Mouse (Mus musculus) spleen, postnatal 10 days (tissue): Measurements from ENCODE around the gene Hs3st5.
"Not testable (repeated sequence)": the region's sequence is repeated elsewhere in the genome, so short reads cannot be mapped to it uniquely, and the experiment has no call there.

ENCODE experiments used
- DNase-seq, 2 experiments: peaks; one replicate each; pipeline ENCODE4 v3.0.0; 2021 to 2022; ENCODE audit warnings: low spot score in 2 of 2

Gene Hs3st5

DNA sequence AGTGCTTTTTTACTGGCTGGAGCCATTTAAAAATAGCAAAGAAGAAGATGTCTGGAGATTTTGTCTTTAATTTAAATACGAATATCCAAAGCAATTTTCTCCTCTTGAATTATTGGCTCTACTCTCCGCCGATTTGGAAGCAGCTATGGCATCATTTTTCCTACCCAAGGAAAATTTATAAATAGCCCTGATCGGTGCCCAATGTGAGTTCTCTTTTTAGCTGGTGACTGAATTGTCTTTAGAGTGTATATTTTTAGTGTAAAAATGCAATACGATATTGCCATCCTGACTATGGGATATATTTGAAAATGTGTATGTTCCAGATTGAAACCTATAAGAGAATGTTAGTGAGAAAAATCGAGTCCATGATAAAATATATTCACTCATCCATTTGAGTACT, 51.1 kb downstream of the Hs3st5 start:
- no peak for DNase-seq

DNA sequence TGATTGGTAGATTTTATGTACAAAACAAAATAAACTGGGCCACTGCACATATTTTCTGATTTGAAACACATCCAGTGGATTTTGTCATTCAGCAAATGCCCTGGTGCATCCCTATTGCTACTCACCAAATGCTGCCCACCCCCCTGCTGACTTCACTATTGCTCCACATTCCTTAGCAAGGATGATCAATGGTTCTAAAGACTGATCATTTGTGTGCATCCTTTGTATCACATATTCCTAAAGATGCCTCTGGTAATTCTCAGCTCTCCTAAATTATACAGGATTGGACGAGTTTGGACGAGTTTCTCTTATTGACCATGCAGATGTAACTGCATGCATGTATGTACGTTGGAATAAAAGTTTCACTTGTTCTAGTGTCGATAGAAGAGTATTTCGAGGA, 52.1 kb downstream of the Hs3st5 start:
- DNase-seq, result no peak

DNA sequence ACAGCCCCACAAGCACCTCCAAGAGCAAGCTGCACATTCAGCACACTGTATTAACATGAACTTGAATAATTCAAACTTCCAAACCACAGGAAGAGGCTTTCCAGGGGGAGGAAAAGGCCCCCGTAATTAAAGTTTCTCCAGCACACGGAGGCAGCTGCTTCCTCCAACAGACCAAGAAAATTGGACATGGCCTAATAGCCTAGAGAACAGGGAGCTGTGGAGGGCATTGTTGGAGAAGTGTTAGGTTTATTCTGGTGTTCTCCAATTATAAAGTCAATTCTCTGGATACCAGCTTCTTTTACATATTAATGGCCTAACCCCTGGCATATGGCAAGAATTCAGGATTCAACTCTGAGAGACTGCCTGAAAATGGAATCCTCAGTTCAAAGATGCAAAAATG, 60.6 kb downstream of the Hs3st5 start:
- no peak for DNase-seq

DNA sequence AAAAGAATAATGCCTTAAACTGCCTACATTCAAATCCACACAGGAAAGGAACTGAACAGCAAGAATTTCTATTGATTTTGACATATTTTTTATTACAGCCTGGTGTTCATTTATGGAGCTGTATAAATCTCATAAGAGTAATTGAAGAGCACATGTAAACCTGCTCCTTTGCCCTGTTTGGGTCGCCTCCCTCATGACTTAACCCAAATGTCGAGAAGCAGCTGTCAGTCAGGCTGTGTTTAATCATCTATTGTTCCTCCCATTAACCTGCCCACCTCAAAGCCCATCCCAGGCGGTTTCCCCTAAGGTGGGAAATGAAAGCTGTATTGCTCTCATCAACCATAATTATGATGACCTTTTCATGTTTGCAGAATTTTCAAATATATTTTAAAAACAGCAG, 65.9 kb downstream of the Hs3st5 start:
- no peak for DNase-seq

DNA sequence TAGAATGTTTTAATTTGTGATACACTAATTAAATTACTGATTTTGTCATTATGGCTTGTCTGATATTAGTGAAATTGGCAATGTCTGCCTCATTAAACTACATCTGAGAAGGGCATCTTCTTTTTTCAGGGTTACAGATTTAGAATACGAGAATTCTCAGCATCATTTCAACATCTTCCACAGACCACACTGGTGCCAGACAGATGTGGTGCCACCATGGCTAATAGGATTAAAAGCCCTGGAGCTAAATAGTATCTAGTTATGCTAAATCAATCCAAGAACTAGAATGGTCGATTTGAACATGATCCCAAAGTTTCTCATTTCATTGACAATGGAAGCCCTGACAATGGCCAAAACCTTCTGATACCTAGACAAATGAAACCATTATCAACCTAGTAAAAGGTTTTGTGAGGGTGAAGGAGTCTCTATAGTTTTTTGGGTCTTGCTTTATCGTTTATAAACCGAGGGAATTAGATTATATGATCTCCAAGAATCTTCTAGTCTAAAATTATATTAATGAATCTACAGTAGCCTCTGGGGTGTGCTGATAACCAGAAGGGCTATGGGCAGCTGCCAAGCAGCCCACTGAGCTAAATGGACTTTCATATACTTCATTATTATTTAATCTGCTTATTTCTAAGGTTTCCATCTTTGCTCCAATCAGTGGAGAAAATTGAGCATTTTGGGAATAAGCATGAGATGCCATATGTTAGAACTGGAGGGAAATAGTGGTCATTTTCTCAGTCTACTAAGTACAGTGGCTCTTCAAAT, 71.9 kb downstream of the Hs3st5 start:
- DNase-seq, result no peak

DNA sequence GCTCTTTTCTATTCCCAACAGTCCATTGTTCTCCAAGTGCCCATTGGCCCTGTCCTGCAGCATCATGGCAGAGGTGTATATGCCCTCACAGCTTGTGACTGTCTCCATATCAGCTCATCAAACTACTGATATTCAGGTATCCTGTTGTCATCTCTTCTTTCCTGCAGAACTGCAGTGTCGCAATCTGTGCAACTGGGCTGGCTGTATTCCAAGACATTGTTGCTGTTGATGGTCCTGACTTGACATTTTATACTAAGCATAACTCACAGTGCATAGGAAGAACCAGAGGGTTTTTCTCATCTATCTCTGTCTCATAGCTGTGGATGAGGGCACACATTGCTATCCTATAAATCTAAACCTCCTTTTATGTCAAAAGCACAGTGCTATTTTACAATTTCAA, 103.8 kb downstream of the Hs3st5 start:
- DNase-seq, result no peak

DNA sequence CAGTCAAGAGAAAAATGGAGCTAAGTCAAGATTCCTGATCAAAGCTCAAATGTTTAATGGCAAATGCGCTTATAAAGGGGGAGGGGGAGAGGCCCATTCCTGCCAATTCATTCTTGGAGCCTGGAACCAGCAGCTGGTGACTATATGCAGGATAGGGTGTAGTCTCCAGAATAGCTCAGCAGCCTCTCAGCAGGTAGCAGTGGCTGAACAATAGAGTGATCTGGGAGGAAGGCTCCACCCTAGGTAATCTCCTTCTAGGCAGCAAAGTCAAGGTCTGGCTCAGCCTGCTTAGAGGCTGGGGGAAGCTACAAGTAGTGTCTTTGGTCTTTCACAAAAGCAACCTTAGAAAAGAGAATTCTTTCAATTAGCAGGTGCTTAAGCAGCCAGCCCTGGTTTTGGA, 104.8 kb downstream of the Hs3st5 start:
- not testable (repeated sequence) for DNase-seq

DNA sequence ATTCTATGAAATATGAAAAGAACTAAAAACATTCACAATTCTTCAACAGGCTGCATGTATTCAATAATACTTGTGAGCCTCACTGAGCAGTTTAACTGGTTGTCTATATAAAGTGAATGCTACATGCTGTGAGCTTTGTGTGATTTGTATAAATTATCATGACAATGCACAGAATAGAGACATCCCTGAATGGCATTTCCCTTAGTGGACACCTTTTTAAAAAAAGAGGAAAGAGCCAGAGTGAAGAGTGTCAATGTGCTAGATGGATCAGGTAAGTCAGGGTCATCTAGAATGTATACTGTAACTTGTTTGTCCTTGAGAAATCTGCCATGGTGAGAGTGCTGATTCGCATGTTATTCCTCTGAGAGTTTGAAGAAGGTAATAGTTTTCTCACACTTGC, 116.4 kb downstream of the Hs3st5 start:
- DNase-seq, result no peak

DNA sequence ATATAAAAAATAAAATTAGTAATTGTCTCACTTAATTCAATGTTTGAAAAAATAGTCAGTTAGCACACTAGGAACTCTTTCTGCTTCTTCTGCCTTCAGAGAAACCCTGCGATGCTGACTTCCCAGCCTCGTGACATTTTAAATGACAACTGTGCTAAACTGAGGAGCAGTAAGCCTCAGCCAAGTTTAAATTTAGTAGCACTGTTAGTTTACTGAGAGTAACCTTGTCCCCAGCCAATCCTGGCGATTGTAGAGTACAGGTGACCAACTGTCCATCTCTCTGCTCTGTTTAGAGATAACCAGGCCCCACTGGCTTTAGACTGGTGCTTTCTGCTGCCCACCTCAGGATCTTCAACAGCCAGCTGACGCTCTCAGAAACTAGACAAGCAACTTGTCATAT, 121.3 kb downstream of the Hs3st5 start:
- no peak for DNase-seq

DNA sequence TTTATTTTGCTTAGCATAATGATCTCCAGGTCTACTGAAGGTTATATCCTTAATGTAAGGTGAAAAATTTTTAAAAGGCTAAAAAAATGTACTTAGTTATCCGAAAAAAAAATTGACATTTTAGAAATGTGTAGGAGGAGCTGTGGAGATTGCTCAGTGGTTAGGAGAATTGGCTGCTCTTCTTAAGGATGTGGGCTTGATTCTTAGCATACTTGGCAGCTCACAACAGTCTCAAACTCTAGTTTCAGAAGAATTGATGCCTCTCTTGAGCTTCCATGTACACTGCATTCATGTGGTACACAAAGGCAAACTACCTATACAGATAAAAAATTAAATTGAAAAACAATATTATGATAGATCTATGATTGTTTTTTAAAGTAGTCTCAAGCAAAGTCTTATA, 125.1 kb downstream of the Hs3st5 start:
- DNase-seq, result no peak

DNA sequence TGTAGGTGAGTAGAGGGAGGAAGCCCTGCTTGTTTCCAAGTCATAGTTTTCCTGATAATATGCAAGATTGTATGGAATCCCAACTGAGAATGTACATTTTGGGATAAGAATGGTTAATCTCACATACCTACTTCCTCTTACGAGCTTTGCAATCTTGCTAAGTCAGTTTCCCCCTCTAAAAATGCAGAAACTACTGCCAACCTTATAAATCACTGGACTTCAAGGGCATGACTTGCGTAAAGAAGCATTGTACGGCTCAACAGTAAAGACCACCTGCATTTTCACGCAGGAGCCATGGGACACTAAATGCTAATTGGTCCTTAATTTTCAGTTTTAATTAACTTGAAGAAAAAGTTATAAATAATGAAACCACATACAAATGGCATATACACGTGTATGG, 144.0 kb downstream of the Hs3st5 start:
- DNase-seq, result no peak

DNA sequence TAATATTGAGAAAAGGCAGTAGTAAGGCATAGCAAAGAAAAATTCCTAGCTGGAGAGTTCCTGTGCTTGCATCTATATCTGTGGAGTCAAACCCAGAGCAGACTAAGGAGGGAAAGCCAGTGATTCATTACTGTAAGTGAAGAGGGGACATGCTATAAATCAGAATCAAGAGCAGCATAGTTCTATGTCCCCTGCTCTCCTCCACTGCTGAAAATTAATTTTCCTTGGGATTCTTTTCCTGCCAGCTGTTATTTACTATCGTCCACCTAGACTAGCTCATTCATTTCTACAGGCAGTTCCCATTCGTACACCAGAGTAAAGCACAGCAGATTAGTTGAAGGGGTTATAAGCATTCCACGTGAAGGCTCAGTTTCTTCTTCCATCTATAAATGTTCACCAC, 207.4 kb downstream of the Hs3st5 start:
- no peak for DNase-seq

DNA sequence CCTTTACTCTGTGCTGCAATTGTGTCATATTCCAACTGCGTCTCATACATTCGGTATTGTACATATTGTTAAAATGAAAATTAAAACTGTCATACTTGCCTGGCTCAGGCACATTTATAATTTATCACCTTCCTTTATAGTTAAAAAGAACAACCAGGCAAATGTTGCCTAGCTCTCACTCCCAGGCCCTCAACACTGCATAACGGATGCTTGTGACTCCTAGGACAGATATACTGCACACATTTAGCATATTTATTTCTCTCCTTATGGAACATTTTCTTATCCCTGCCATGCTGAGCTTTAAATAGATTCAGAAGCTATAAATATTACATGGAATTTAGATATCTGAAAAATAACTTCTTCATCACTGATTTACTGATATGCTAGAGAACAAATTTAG, 219.6 kb downstream of the Hs3st5 start:
- no peak for DNase-seq

DNA sequence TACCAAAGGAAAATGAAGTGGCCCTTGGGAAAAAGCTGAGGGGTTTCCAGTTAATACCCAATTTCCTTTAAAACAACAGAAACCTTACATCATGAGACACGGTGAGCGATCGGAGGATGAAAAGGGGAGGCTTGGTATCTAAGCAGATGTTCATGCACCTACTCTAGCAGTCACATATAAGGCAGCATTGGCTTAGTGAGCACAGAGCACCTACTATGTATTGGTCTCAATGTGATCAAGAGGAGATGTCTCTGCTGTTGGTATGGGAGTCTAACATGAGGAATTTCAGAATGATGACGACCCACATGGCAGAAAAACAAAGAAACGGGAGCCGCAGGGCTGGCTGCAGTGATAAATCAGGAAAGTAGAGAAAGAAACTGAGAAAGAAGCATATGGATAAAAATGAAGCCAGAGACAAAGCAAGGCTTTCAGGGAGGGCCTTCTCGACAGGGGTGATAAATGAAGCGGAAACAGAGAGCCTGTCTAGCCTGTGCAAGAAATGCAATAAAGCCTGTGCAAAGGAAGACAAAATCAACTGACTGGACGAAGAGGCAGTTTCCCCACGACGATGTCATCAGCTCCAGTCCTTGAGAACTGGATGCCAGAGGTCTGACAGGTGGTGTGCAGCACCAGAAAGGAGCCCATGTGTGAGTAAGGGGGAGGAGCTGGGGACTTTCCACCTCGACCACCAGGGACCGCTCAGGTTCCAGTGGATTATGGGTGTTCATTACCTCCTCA, 222.9 kb downstream of the Hs3st5 start:
- no peak for DNase-seq

DNA sequence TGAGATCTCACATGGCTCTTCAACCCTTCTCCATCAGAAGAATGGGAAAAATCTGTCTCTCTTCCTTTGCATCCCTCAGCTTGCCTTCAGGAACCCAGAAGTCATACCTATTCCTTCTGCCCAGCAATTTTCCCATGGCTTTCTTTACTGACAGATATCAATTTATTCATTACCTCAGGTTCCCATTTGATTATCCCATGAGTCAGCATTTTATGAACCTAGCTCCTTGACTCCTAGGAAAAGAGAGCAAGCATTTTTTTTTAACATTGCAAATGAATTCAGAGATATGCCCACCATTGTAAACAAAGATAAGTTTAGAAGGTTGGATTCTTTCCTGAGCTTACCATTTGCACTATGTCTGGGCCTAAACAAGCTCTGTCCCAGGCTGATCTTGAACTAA, 232.8 kb downstream of the Hs3st5 start:
- DNase-seq, result no peak

DNA sequence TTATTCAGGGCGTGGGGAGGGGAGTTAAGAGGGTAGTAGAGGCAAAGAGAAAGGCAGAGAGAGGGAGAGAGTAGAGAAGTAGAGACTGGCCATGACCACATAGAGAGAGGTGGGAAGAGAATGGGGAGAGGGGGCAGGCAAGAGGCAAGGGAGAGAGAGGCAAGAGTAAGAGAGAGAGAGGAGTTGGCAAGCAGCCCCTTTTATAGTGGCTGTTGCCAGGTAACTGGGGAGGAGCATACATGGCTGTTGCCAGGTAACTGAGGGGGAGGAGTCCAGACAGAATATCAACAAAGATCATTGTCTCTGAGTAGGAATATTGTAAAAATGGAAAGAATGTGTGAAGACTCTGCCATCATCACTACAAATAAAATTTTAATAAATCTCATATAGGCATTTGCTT, 243.4 kb downstream of the Hs3st5 start:
- no peak for DNase-seq

DNA sequence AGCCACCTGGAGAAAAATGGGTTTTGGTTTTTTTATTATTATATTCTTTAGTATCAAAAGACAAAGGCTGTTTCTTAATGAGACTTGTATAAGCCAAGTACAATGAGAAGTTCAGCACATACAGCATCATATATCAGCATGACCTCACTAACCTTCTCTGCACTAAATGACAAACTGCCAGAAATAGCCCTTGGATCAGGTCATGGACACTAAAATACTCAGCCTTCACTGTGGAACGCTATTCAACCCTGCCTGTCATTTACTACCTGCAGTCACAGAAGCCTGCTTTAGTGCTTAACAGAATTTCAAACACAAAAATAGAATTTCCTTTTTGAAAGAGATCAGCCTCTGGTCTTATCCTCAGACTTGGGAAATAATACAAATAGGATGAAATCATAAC, 247.9 kb downstream of the Hs3st5 start:
- no peak for DNase-seq

DNA sequence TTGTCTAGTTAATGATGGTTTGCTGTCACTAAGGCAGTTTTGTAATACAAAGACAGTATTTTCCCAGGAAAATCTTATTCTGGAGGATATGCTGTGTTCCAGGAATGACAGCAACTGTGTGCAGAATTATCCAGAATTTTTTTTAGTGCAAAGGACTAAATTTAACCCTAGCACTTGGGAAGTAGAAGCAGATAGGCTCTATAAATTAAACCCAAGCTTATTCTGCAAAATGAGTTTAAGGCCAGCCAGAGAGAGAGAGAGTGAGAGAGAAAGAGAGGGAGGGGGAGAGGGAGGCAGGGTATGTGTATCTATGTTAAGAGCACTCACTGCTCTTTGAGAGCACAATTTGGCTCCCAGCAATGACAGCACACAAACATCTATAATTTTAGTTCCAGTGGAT, 267.0 kb downstream of the Hs3st5 start:
- DNase-seq, result no peak

DNA sequence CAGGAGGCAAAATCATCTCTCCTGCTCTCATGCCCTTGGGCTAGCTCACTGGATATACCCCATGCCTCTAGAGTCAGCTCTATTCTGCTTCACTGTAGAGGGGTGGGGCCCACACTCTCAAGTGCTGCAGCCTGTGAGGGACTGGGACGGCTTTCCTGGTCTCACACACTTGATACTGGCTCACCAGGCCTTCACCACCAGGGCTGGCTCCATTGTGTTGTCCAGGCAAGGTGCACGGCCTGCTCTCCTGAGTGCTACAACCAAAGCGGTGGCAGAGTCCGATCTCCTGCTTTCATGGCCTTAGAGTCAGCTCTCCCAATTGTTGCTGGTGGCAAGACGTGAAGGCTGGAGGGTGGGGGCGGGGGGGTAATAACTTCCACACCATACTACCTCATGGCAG, 268.3 kb downstream of the Hs3st5 start:
- no peak for DNase-seq

DNA sequence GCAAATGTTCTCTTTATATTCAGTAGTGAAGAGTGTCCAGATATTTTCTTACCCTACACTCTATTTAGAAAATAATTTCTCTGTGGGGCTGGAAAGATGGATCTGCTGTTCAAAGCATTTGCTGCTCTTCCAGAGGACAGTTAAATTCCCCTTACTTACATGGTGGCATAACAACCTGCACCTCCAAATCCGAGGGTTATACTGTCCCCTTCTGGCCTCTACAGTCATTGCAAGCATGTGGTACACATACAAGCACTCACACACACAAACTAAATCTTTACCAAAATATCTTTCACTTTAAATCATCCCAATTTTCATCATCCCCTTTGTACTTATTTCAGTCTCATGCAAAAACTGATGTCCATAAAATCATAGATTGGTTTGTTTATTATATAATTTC, 275.0 kb downstream of the Hs3st5 start:
- no peak for DNase-seq

DNA sequence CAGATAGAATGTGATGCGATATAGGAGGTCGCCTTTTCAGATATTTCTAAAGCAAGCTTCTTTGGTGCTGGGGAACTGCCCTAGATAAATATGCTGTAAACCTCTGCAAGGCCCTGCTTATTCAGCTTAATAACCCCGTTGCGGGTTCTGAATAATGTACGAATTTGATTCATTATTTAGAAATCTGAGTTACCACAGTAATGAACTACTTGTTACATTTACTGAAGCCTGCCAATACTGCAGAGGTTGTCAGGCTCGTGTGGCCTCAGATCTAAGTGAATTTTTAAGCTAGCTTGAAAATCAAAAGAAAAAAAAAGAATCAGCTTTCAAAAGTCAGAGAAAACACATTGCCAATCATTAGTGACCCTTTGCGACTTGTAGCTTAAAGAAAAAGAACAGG, 280.4 kb downstream of the Hs3st5 start:
- DNase-seq, result no peak

DNA sequence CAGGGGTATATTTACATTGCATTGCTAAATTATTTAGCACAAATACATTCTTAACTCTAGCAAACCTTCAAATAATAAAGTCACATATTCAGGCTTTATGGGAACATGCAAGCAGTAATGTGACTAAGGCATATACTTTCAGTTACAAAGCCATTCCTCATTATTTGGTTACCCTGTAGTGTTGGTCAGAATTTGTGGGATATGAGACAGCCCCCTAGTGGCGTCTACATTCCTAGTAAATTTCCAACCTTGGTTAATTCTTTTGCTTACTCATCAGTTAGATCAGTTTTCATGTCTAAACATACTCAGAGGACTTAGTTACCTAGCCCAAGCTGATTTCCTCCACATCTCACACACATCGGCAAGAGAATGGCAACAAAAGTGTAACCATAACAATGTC, 285.2 kb downstream of the Hs3st5 start:
- DNase-seq, result no peak

DNA sequence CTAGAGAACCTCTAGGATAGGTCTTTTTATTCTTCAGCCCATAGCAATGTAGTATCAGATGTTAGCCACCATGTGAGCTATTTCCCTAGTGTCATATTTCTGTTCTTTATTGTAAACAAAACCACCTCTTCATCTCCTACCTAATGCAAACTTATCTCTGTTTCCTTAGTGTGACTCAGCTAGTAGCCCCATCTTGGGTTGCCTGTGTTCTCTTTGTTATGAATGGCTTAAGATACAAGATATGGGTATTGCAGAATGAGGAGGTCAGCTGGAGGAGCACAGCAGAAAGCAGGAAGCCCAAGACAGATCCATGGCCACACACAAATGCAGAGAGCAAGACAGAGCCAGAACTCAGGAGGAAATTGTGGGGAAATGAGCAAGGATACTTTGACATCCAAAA, 288.7 kb downstream of the Hs3st5 start:
- no peak for DNase-seq
